ENCODE assay signal across 9 mouse cellular contexts in genomic region chr4:152491250-152491899, GRCm38 (mm10). TPM values are rescaled to one million over a fixed set of nuclear protein-coding genes. Genes with fewer than 3 reads are reported as not detected.
DNase-seq lines count a peak whose midpoint lies in the region; ATAC-seq and TF ChIP-seq lines count a peak whose summit lies in the region.
"Had no signal": no experiment of that assay in that cellular context is flagged by ENCODE, and none has a peak within 500 bp of the region (broad histone marks: within the 10 kb centered on the region; RNA-seq: fewer than 3 reads in every experiment).

No protein-coding gene starts in this region.

- no peak overlapping the region for H3K4me2 ChIP-seq in heart, embryonic 11.5 days
- no peak overlapping the region for H3K4me2 ChIP-seq in midbrain, embryonic 14.5 days (ENCODE audit: low read length)
- H3K4me2 ChIP-seq: lung, embryonic 15.5 days had no signal

- TF ChIP-seq POLR2A in small intestine, adult 2 months (IDR thresholded peaks at IDR 0.05; ENCODE audit: low read depth, low read length), result no peak

- H3K4me1 ChIP-seq in heart, embryonic 11.5 days (ENCODE audit: control insufficient read depth, insufficient read depth, low read length), result peaks cover 2% of the 10 kb centered on the region; the same call in 1 of the 2 replicates
- 0 out of 2 replicates have a peak, but pooled peaks cover 14% of the 10 kb centered on the region for H3K4me1 ChIP-seq in midbrain, embryonic 14.5 days (ENCODE audit: control insufficient read depth, insufficient read depth, low read length)
- no peaks in the 10 kb centered on the region for H3K4me1 ChIP-seq in small intestine, adult 2 months (ENCODE audit: control insufficient read depth, insufficient read depth, insufficient read length, low read length)
- H3K4me1 ChIP-seq: lung, embryonic 15.5 days had no signal

- no peak overlapping the region for H3K4me3 ChIP-seq in heart, embryonic 11.5 days (ENCODE audit: low read depth, low read length)
- H3K4me3 ChIP-seq in midbrain, embryonic 14.5 days (replicated peaks; ENCODE audit: low read depth, low read length), result no peak overlapping the region
- H3K4me3 ChIP-seq in small intestine, adult 2 months (ENCODE audit: low read depth, low read length), result no peak overlapping the region; the same call in 1 of the 2 replicates
- H3K4me3 ChIP-seq: lung, embryonic 15.5 days had no signal

- peaks cover 2% of the 10 kb centered on the region; the same call in 1 of the 2 replicates for H3K27me3 ChIP-seq in heart, embryonic 11.5 days (ENCODE audit: control insufficient read depth, insufficient read depth, low read length)
- H3K27me3 ChIP-seq in midbrain, embryonic 14.5 days (ENCODE audit: control insufficient read depth, insufficient read depth, low read length), result no peaks in the 10 kb centered on the region
- H3K27me3 ChIP-seq in small intestine, adult 2 months (ENCODE audit: control insufficient read depth, insufficient read depth, low read length), result no peaks in the 10 kb centered on the region
- H3K27me3 ChIP-seq: lung, embryonic 15.5 days had no signal

- H3K27ac ChIP-seq in heart, embryonic 11.5 days (ENCODE audit: low read depth, low read length), result no peak overlapping the region
- no peak overlapping the region for H3K27ac ChIP-seq in midbrain, embryonic 14.5 days (replicated peaks; ENCODE audit: low read depth, low read length)
- no peak overlapping the region for H3K27ac ChIP-seq in small intestine, adult 2 months (ENCODE audit: insufficient read depth, low read depth, low read length)
- H3K27ac ChIP-seq: lung, embryonic 15.5 days had no signal

- H3K9ac ChIP-seq in heart, embryonic 11.5 days (ENCODE audit: low read depth, low read length), result no peak overlapping the region
- no peak overlapping the region for H3K9ac ChIP-seq in midbrain, embryonic 14.5 days (replicated peaks; ENCODE audit: low read length)
- H3K9ac ChIP-seq: lung, embryonic 15.5 days had no signal

- peak; percentile 56; the same call in 1 of the 2 replicates for TF ChIP-seq CTCF in small intestine, adult 2 months (IDR thresholded peaks at IDR 0.05; ENCODE audit: extremely low read depth, insufficient read length, insufficient replicate concordance, low read depth, low read length)

- H3K36me3 ChIP-seq in heart, embryonic 11.5 days (ENCODE audit: control insufficient read depth, insufficient read depth, low read length), result no peaks in the 10 kb centered on the region
- peaks cover 23% of the 10 kb centered on the region for H3K36me3 ChIP-seq in midbrain, embryonic 14.5 days (ENCODE audit: control insufficient read depth, insufficient read depth, low read length)
- no peaks in the 10 kb centered on the region for H3K36me3 ChIP-seq in small intestine, adult 2 months (ENCODE audit: control insufficient read depth, insufficient read depth, low read length)
- H3K36me3 ChIP-seq: lung, embryonic 15.5 days had no signal

- peak; percentile 62 to 85 for DNase-seq in heart, adult 18-20 months
- peak; percentile 86 to 90 for DNase-seq in cerebellum, adult 18-20 months
- DNase-seq in frontal cortex, adult 2 months (ENCODE audit: extremely low spot score in 1 of 2, low spot score in 1 of 2), result peak; percentile 53 to 92
- DNase-seq in left cerebral cortex, postnatal 14 days (ENCODE audit: low spot score in 2 of 2), result peak; percentile 76 to 82
- peak; percentile 87 for DNase-seq in midbrain, embryonic 14.5 days

- WGBS in heart, embryonic 11.5 days (ENCODE audit: insufficient replicate concordance), result 50% methylated on average over 15 of the region's 15 CpGs
- WGBS in midbrain, embryonic 14.5 days, result 53% methylated on average over 15 of the region's 15 CpGs
- 51% methylated on average over 15 of the region's 15 CpGs for WGBS in small intestine, adult 2 months

- 0 out of 2 replicates have a peak, but pooled peaks cover 1% of the 10 kb centered on the region for H3K9me3 ChIP-seq in heart, embryonic 11.5 days (replicated peaks; ENCODE audit: control insufficient read depth, low read length)
- H3K9me3 ChIP-seq in midbrain, embryonic 14.5 days (ENCODE audit: control insufficient read depth, low read length), result no peaks in the 10 kb centered on the region
- H3K9me3 ChIP-seq: lung, embryonic 15.5 days had no signal

- ATAC-seq in heart, embryonic 11.5 days (replicated peaks; ENCODE audit: insufficient number of reproducible peaks, low FRiP score, low TSS enrichment), result no peak
- ATAC-seq in inflammation-experienced regulatory T-cells, adult 6 months, result peak; percentile 86
- ATAC-seq in midbrain, embryonic 14.5 days (ENCODE audit: low FRiP score, low TSS enrichment), result peak; percentile 28; the same call in 1 of the 2 replicates

- intact Hi-C loops in left cerebral cortex, postnatal 14 days (cut with DNase I), result loop anchor here (10.0 kb wide), 1 partner anchor 157 kb away; the partner anchor contains the start of gene Chd5

RNA-seq across cellular contexts. Expression of gene Kcnab2, which starts 13.7 kb away (rescaled TPM):
- total RNA-seq in heart, adult 18-20 months (2021), result 1 to 10 TPM; 2.7 to 3.3 TPM
- 2.2 and 3.5 TPM in 2 replicates for polyA plus RNA-seq in heart, embryonic 11.5 days (2014; fragmentation: Nextera tagmentation; extraction: Ambion mirVana)
- polyA plus RNA-seq in frontal cortex, adult 2 months (2012; rRNA removed), result 192 and 194 TPM in 2 replicates
- polyA plus RNA-seq in inflammation-experienced regulatory T-cells, adult 6 months (2017; shearing (Covaris generic)), result 100 to 1,000 TPM in 1 of 3 experiments, 10 to 100 TPM in 2; 81.9 to 170 (median 96.5) TPM
- 100 to 1,000 TPM; 216 to 228 TPM for total RNA-seq in left cerebral cortex, postnatal 14 days (2021)
- 23.6 and 26.9 TPM in 2 replicates for polyA plus RNA-seq in midbrain, embryonic 14.5 days (2014; fragmentation: Nextera tagmentation; extraction: Ambion mirVana)
- 2.1 and 4.3 TPM in 2 replicates for polyA plus RNA-seq in small intestine, adult 2 months (2012; rRNA removed)

RNA-seq across cellular contexts. Expression of gene Nphp4, which starts 14.9 kb away (rescaled TPM):
- 1 to 10 TPM in 1 of 2 experiments, under 1 TPM in 1; 0.90 to 1.1 TPM for total RNA-seq in heart, adult 18-20 months (2021)
- 1.7 and 1.9 TPM in 2 replicates for polyA plus RNA-seq in heart, embryonic 11.5 days (2014; fragmentation: Nextera tagmentation; extraction: Ambion mirVana)
- 13.6 and 13.8 TPM in 2 replicates for polyA plus RNA-seq in frontal cortex, adult 2 months (2012; rRNA removed)
- under 1 TPM in 1 of 3 experiments, not detected in 2; 0.41 TPM for polyA plus RNA-seq in inflammation-experienced regulatory T-cells, adult 6 months (2017; shearing (Covaris generic))
- total RNA-seq in left cerebral cortex, postnatal 14 days (2021), result 10 to 100 TPM; 18.7 to 19.9 TPM
- polyA plus RNA-seq in midbrain, embryonic 14.5 days (2014; fragmentation: Nextera tagmentation; extraction: Ambion mirVana), result 5.9 and 6.0 TPM in 2 replicates
- polyA plus RNA-seq in small intestine, adult 2 months (2012; rRNA removed), result 0.60 and 0.68 TPM in 2 replicates
